Mouse (Mus musculus): Measurements from ENCODE around the gene Gm28308. TPM values are rescaled to one million over a fixed set of nuclear protein-coding genes. Genes with fewer than 3 reads are reported as not detected.

Gm28308 gene
- polyA plus RNA-seq, 1 experiment from 2014 or later: not detected

DNA sequence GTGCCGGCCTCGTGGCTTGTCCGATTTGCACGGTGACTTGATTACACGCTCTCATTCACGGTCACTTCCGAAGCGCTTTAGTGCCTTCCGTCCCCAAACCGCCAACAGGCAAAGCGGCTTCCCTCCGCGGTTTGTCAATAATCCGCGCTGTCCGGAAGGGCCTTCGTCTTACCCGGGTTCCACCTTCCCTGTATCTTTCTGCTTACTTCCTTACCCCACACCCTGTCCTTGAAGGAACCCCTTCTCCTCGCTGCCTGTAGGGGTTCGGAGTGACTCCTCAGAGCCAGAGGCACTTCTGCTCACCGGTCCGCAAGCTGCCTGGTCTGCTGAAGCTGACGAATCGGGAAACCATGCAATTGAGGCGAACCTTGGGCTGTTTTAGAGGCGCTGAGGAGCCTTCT lies 33.3 kb upstream of the Gm28308 start:
- Histone ChIP-seq H3K9me3 (ENCODE audit: low read length) (no peaks in the 10 kb centered on the region), H3K36me3 (ENCODE audit: insufficient read depth, low read length) (no peaks in the 10 kb centered on the region), H3K4me1 (ENCODE audit: insufficient read depth, low read depth, low read length) (no peaks in the 10 kb centered on the region), H3K27me3 (replicated peaks; ENCODE audit: insufficient read depth, low read length) (peaks cover 94% of the 10 kb centered on the region), H3K4me3 (ENCODE audit: low read depth, low read length) (no peak overlapping the region), H3K27ac (ENCODE audit: low read length) (no peak overlapping the region), H3K4me2 (replicated peaks; ENCODE audit: low read depth, low read length) (no peak overlapping the region), H3K9ac (replicated peaks; ENCODE audit: low read depth) (no peak overlapping the region)
- WGBS: under 1% methylated on average over 26 of the region's 26 CpGs
- ATAC-seq (no peak), DNase-seq (ENCODE audit: low spot score) (no peak)
- TF ChIP-seq EP300 (IDR thresholded peaks at IDR 0.05) (no peak), CTCF (IDR thresholded peaks at IDR 0.05) (no peak)

DNA sequence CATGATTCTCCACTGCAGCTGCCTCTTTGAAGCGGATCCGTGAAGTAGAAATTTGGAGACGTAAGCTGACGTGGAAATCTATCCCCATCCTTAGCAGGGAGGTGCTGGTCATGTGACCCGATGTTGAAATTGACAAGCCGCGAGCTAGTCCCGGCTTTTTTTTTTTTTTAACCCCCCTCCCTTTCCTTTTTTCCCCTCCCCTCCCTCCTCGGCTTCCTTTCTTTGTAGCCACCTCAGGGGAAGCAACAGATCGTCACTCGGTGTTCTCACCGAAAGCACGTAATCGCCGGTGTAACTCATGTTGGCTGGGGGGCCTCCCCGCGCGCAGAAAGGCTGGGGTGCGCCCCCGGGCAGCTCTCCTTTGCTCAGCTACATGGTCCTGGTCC lies 32.6 kb upstream of the Gm28308 start, which contains the start of gene Hoxa11:
Gene Hoxa11, minus strand, starts transcription at position 54 of the 386 bp plus-strand sequence.
- H3K4me3 ChIP-seq (ENCODE audit: low read depth, low read length): no peak within 1 kb of the TSS; the same call in 1 of the 2 replicates
- no peaks in the 10 kb centered on the region for H3K4me1 ChIP-seq (ENCODE audit: insufficient read depth, low read depth, low read length)
- H3K27me3 ChIP-seq (replicated peaks; ENCODE audit: insufficient read depth, low read length): peaks cover 94% of the 10 kb centered on the region
- H3K27ac ChIP-seq (ENCODE audit: low read length): no peak within 1 kb of the TSS
- DNase-seq (ENCODE audit: low spot score) (no peak), ATAC-seq (no peak)
- no peak within 1 kb of the TSS for H3K9ac ChIP-seq (replicated peaks; ENCODE audit: low read depth)
- WGBS: under 1% methylated on average over 20 of the region's 20 CpGs
- no peaks in the 10 kb centered on the region for H3K36me3 ChIP-seq (ENCODE audit: insufficient read depth, low read length)
- H3K4me2 ChIP-seq (replicated peaks; ENCODE audit: low read depth, low read length): 0 out of 2 replicates have a peak within 1 kb of the TSS, but pooled peaks have one; percentile 5
- TF ChIP-seq EP300 (IDR thresholded peaks at IDR 0.05): no peak
- H3K9me3 ChIP-seq (ENCODE audit: low read length): no peaks in the 10 kb centered on the region

DNA sequence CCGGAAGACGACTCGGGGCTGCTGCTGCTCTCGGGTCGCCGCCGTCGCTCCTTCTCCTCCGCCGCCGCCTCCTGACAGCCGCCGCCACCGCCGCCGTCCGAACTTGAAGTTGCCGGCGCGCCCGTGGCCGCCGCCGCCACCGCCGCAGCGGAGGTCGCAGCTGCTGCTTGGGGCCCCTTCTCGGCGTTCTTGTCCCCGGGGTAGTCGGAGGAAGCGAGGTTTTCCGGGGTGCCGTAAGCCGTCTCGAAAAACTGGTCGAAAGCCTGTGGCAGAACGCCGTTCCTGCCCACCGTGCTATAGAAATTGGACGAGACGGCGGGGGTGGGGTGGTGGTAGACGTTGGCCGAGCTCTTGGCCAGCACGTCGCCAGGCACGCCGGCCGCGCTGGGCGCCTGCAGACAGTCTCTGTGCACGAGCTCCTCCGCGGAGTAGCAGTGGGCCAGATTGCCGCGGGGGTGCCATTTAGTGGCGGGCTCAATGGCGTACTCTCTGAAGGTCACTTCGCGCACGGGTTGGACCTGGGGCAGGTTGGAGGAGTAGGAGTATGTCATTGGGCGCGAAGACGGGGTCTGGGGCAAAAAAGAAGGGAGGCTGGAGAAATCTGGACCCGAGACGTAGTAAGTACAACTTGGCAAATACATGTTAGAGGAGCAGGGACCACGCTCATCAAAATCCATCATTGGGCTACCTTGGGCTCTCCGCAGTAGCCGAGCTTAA lies 32.1 kb upstream of the Gm28308 start:
- DNase-seq (ENCODE audit: low spot score): no peak
- no peak overlapping the region for H3K27ac ChIP-seq (ENCODE audit: low read length)
- no peaks in the 10 kb centered on the region for H3K9me3 ChIP-seq (ENCODE audit: low read length)
- WGBS: under 1% methylated on average over 69 of the region's 71 CpGs
- H3K9ac ChIP-seq (replicated peaks; ENCODE audit: low read depth): no peak overlapping the region
- no peaks in the 10 kb centered on the region; the same call in 1 of the 2 replicates for H3K4me1 ChIP-seq (ENCODE audit: insufficient read depth, low read depth, low read length)
- H3K4me2 ChIP-seq (replicated peaks; ENCODE audit: low read depth, low read length): 0 out of 2 replicates have a peak overlapping the region, but pooled peaks have one; percentile 5
- peaks cover 95% of the 10 kb centered on the region for H3K27me3 ChIP-seq (replicated peaks; ENCODE audit: insufficient read depth, low read length)
- H3K4me3 ChIP-seq (ENCODE audit: low read depth, low read length): no peak overlapping the region; the same call in 1 of the 2 replicates
- ATAC-seq: no peak
- H3K36me3 ChIP-seq (ENCODE audit: insufficient read depth, low read length): no peaks in the 10 kb centered on the region
- TF ChIP-seq EP300 (IDR thresholded peaks at IDR 0.05): no peak
- TF ChIP-seq CTCF (IDR thresholded peaks at IDR 0.05): no peak

GRCm38 (mm10) chr6:52244471-52245039 lies 31.4 kb upstream of the Gm28308 start:
- H3K27me3 ChIP-seq (replicated peaks; ENCODE audit: insufficient read depth, low read length): peaks cover 95% of the 10 kb centered on the region
- no peak overlapping the region for H3K9ac ChIP-seq (replicated peaks; ENCODE audit: low read depth)

DNA sequence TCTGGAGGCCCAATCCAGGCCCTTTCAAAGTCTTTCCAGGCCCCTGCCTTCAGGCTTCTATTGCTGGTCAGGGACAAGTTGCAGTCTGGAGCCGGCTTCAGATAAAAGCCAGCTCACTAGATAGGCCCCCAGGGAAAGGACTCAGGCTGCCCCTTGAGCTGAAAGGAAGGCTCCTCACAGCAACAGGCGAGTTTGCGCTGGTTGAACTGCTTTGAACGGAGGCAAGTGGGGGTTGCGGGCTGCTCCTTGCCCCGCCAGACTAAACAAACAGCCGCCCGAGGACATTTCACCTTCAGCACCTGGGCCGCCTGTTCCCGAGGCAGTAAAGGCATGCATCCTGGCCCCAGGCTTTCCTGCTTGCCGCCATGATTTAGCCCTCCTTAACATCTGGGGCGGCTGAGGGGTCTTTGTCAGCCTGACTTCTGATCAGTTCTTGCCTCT lies 30.6 kb upstream of the Gm28308 start:
- TF ChIP-seq CTCF (IDR thresholded peaks at IDR 0.05) (no peak), EP300 (IDR thresholded peaks at IDR 0.05) (no peak)
- no peak for DNase-seq (ENCODE audit: low spot score)
- Histone ChIP-seq H3K4me1 (ENCODE audit: insufficient read depth, low read depth, low read length) (no peaks in the 10 kb centered on the region; the same call in 1 of the 2 replicates), H3K27me3 (replicated peaks; ENCODE audit: insufficient read depth, low read length) (peaks cover 93% of the 10 kb centered on the region), H3K4me3 (ENCODE audit: low read depth, low read length) (no peak overlapping the region), H3K36me3 (ENCODE audit: insufficient read depth, low read length) (no peaks in the 10 kb centered on the region), H3K4me2 (replicated peaks; ENCODE audit: low read depth, low read length) (no peak overlapping the region), H3K9ac (replicated peaks; ENCODE audit: low read depth) (no peak overlapping the region), H3K9me3 (ENCODE audit: low read length) (no peaks in the 10 kb centered on the region), H3K27ac (ENCODE audit: low read length) (no peak overlapping the region)
- WGBS: 3% methylated on average over 12 of the region's 12 CpGs
- ATAC-seq: no peak

More at GRCm38 (mm10) chr6:52244471-52245039, 31.4 kb upstream of the Gm28308 start:
- H3K4me1 ChIP-seq (ENCODE audit: insufficient read depth, low read depth, low read length): no peaks in the 10 kb centered on the region; the same call in 1 of the 2 replicates
- no peaks in the 10 kb centered on the region for H3K36me3 ChIP-seq (ENCODE audit: insufficient read depth, low read length)
- TF ChIP-seq EP300 (IDR thresholded peaks at IDR 0.05): no peak
- TF ChIP-seq CTCF (IDR thresholded peaks at IDR 0.05): no peak
- 3% methylated on average over 23 of the region's 23 CpGs for WGBS
- H3K27ac ChIP-seq (ENCODE audit: low read length): no peak overlapping the region
- H3K4me3 ChIP-seq (ENCODE audit: low read depth, low read length): no peak overlapping the region; the same call in 1 of the 2 replicates
- ATAC-seq (no peak), DNase-seq (ENCODE audit: low spot score) (no peak)
- 0 out of 2 replicates have a peak overlapping the region, but pooled peaks have one; percentile 5 for H3K4me2 ChIP-seq (replicated peaks; ENCODE audit: low read depth, low read length)
- H3K9me3 ChIP-seq (ENCODE audit: low read length): no peaks in the 10 kb centered on the region

DNA sequence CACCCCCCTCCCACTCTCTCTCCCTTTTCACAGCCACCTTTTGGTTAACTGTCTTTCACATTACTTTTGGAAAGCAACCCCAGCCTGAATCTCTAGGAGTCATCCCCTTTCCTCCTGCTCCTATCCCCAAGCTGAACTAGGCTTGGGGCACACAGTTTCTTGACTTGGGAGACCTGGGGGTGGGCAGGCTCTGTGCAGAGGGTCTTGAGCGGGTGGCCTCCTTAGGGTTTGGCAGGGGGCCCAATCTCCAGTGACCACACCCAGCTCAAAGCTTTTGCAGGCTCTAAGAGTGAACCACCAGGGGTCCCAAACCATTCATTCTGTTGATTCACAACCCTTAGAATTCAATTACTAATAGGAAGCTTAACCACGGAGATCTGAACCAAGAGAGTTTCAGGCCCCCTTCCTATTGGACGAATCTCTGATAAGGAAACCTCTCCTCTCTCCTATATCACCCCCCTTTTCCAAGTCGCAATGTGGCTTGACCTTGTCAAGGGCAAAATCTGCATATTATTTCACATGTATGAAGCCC lies 29.7 kb upstream of the Gm28308 start:
- TF ChIP-seq CTCF (IDR thresholded peaks at IDR 0.05) (no peak), EP300 (IDR thresholded peaks at IDR 0.05) (no peak)
- Histone ChIP-seq H3K36me3 (ENCODE audit: insufficient read depth, low read length) (no peaks in the 10 kb centered on the region), H3K4me2 (replicated peaks; ENCODE audit: low read depth, low read length) (no peak overlapping the region), H3K9ac (replicated peaks; ENCODE audit: low read depth) (no peak overlapping the region), H3K4me1 (ENCODE audit: insufficient read depth, low read depth, low read length) (no peaks in the 10 kb centered on the region; the same call in 1 of the 2 replicates), H3K27ac (ENCODE audit: low read length) (no peak overlapping the region), H3K27me3 (replicated peaks; ENCODE audit: insufficient read depth, low read length) (peaks cover 93% of the 10 kb centered on the region), H3K4me3 (ENCODE audit: low read depth, low read length) (no peak overlapping the region), H3K9me3 (ENCODE audit: low read length) (no peaks in the 10 kb centered on the region)
- no peak for ATAC-seq
- 4% methylated on average over 4 of the region's 4 CpGs for WGBS
- DNase-seq (ENCODE audit: low spot score): no peak

Measured in lung, postnatal 0 days (tissue).